Mouse (Mus musculus): ENCODE data around the gene Ncmap.

DNA sequence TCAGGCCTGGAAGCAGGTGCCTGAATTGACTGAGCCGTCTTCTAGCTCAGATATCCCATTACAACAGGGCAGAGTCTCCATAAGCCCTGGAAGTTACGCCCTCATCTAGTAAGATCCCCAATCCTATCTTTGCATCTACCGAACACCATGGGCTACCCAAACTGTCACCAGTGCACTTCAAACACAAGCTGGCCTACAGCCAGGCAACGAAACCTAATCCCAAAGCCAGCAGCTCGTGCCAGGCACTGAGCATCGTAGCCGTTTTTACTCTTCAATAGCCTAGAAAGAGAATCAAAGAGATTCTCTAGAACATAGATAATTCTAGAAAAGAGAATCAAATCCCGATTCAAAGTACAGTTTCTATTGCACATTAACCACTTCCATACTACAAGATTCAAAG is 75.0 kb downstream of the Ncmap start:
- TF ChIP-seq POLR2A (IDR thresholded peaks at IDR 0.05; ENCODE audit: control insufficient read depth, low read depth, low read length) (no peak), CTCF (IDR thresholded peaks at IDR 0.05; ENCODE audit: control insufficient read depth, insufficient read depth, insufficient replicate concordance, low read depth, low read length) (no peak)
